Mouse (Mus musculus): ENCODE measurements around the gene Prss34. TPM values are rescaled to one million over a fixed set of nuclear protein-coding genes. Genes with fewer than 3 reads are reported as not detected.

The Prss34 gene
- polyA plus RNA-seq, 1 experiment from 2014 or later: not detected

DNA sequence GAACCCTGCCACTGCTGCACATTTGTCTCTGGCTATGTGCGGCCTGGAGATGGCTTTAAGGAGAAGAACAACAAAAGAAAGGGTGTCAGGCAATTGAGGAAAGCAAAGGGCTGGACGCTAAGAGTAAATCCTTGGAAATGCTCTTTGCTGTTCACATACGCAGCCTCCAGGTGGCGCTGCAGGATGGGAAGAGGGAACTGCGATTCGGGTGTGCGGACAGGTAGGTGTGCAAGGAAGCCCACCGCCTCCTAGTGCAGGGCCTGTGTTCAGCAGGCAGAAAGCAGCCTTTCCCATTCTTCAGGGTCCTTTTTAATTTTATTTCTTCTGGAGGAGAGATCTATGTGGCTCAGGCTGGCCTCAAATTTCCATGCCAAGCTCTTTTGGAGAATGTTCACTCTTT lies 35.7 kb downstream of the Prss34 start:
- no peak overlapping the region for H3K9ac ChIP-seq (ENCODE audit: low read depth, low read length)

DNA sequence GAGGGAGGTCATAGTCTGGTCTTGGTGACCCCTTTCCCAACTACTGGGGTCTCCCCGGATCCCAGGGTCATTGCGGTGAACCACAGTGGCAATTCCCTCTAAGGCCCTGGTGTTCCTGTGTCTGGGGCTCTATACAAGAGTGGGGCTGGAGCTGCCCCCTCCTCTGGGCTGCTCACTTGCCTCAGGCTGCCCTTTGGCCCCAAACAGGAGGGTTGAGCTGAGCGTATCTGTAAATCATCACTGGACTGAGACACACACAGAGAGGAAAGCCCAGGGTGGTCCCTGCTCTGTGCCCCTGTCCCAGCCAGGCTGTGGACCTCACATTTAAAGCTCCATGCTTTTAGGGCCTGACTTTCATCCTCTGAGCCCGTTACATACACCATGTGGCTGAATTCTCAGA lies 40.0 kb downstream of the Prss34 start:
- no peak for ATAC-seq (ENCODE audit: low FRiP score)
- H3K9ac ChIP-seq (ENCODE audit: low read depth, low read length): no peak overlapping the region
- H3K4me1 ChIP-seq (replicated peaks; ENCODE audit: control insufficient read depth, insufficient read depth, low read length): no peaks in the 10 kb centered on the region
- WGBS: 80% methylated on average over 4 of the region's 4 CpGs
- no peak overlapping the region for H3K4me2 ChIP-seq (replicated peaks; ENCODE audit: low read depth, low read length)
- no peak overlapping the region for H3K27ac ChIP-seq (ENCODE audit: low read depth, low read length)
- no peaks in the 10 kb centered on the region for H3K36me3 ChIP-seq (ENCODE audit: control insufficient read depth, insufficient read depth, low read length)
- no peaks in the 10 kb centered on the region for H3K9me3 ChIP-seq (ENCODE audit: control insufficient read depth, low read length)
- no peaks in the 10 kb centered on the region for H3K27me3 ChIP-seq (ENCODE audit: control insufficient read depth, insufficient read depth, low read length)
- DNase-seq (ENCODE audit: low spot score): no peak
- no peak overlapping the region for H3K4me3 ChIP-seq (ENCODE audit: low read depth, low read length)

More for the DNA sequence above, 35.7 kb downstream of the Prss34 start:
- 3% methylated on average over 8 of the region's 8 CpGs for WGBS
- no peak overlapping the region for H3K4me2 ChIP-seq (replicated peaks; ENCODE audit: low read depth, low read length)
- H3K4me3 ChIP-seq (ENCODE audit: low read depth, low read length): no peak overlapping the region
- ATAC-seq (ENCODE audit: low FRiP score) (no peak), DNase-seq (ENCODE audit: low spot score) (peak; percentile 89)
- no peaks in the 10 kb centered on the region for H3K36me3 ChIP-seq (ENCODE audit: control insufficient read depth, insufficient read depth, low read length)
- no peaks in the 10 kb centered on the region for H3K9me3 ChIP-seq (ENCODE audit: control insufficient read depth, low read length)
- no peaks in the 10 kb centered on the region for H3K27me3 ChIP-seq (ENCODE audit: control insufficient read depth, insufficient read depth, low read length)
- no peaks in the 10 kb centered on the region for H3K4me1 ChIP-seq (replicated peaks; ENCODE audit: control insufficient read depth, insufficient read depth, low read length)
- H3K27ac ChIP-seq (ENCODE audit: low read depth, low read length): no peak overlapping the region

DNA sequence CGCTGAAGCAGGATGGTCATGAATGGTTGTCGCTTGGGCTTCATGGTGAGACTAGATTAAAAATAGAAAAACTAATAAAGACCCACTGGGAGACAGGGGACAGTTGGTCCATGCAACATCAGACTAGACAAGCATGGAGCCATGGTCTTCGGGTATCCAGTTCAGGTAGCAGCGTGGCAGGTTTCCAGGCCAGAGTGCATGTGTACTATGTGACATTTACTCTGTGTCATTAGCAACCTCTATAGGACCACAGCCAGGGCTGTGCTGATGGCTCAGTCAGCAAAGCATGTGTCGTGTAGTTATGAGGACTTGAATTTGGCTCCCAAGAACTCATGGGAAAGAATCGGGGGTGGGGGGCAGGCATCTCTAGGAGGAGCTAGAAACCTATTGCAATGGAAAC lies 41.8 kb downstream of the Prss34 start:
- H3K9ac ChIP-seq (ENCODE audit: low read depth, low read length): no peak overlapping the region
- H3K27me3 ChIP-seq (ENCODE audit: control insufficient read depth, insufficient read depth, low read length): no peaks in the 10 kb centered on the region
- no peak overlapping the region for H3K27ac ChIP-seq (ENCODE audit: low read depth, low read length)
- 85% methylated on average over 6 of the region's 6 CpGs for WGBS
- no peak overlapping the region for H3K4me3 ChIP-seq (ENCODE audit: low read depth, low read length)
- no peak overlapping the region for H3K4me2 ChIP-seq (replicated peaks; ENCODE audit: low read depth, low read length)
- no peaks in the 10 kb centered on the region for H3K4me1 ChIP-seq (replicated peaks; ENCODE audit: control insufficient read depth, insufficient read depth, low read length)
- H3K36me3 ChIP-seq (ENCODE audit: control insufficient read depth, insufficient read depth, low read length): no peaks in the 10 kb centered on the region
- DNase-seq (ENCODE audit: low spot score) (no peak), ATAC-seq (ENCODE audit: low FRiP score) (no peak)
- H3K9me3 ChIP-seq (ENCODE audit: control insufficient read depth, low read length): no peaks in the 10 kb centered on the region

DNA sequence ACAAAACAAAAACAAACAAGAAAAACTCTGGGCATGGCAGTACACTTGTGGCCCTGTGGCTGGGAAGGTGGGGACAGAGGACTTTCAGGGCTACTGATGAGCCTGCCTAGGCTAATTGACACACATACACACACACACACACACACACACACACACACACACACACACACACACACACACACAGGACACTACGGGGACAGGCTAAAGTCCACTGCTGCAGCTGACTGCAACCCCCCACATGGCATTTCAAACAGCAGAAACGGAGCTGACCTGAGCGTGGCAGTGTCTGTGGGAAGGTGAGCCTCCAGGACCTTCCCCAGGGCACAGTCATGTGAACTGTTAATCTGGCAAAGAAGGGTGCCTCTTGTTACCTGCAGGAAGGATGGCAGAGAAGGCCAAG lies 43.3 kb downstream of the Prss34 start:
- WGBS: 54% methylated on average over 3 of the region's 3 CpGs
- Histone ChIP-seq H3K4me2 (replicated peaks; ENCODE audit: low read depth, low read length) (no peak overlapping the region), H3K27ac (ENCODE audit: low read depth, low read length) (no peak overlapping the region), H3K9me3 (ENCODE audit: control insufficient read depth, low read length) (no peaks in the 10 kb centered on the region), H3K9ac (ENCODE audit: low read depth, low read length) (no peak overlapping the region), H3K4me3 (ENCODE audit: low read depth, low read length) (no peak overlapping the region), H3K36me3 (ENCODE audit: control insufficient read depth, insufficient read depth, low read length) (no peaks in the 10 kb centered on the region), H3K27me3 (ENCODE audit: control insufficient read depth, insufficient read depth, low read length) (no peaks in the 10 kb centered on the region), H3K4me1 (replicated peaks; ENCODE audit: control insufficient read depth, insufficient read depth, low read length) (no peaks in the 10 kb centered on the region)
- ATAC-seq (ENCODE audit: low FRiP score) (no peak), DNase-seq (ENCODE audit: low spot score) (no peak)

DNA sequence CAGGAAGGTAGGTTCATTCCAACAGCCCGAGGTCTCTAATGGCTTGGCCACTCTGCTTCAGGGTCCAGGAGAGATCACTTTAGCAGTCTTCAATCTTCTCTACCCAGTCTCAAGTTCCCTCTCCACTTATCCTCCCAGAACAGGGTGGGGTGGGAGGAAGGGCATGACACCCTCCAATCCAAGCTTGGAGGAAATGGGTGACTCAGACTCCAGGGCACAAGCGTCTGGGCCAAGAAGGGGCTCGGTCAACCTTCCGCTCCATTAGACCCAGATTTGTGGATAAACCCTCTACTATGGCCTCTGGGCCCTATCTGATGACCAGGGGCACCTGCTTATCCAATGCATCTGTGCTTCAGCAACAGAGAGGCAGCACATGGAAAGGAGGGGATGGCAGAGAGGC lies 47.3 kb downstream of the Prss34 start, which contains the start of gene Tpsab1:
Gene Tpsab1, minus strand, starts transcription at position 101 of the 400 bp plus-strand sequence.
- no peaks in the 10 kb centered on the region for H3K4me1 ChIP-seq (replicated peaks; ENCODE audit: control insufficient read depth, insufficient read depth, low read length)
- no peaks in the 10 kb centered on the region for H3K36me3 ChIP-seq (ENCODE audit: control insufficient read depth, insufficient read depth, low read length)
- no peaks in the 10 kb centered on the region for H3K9me3 ChIP-seq (ENCODE audit: control insufficient read depth, low read length)
- ATAC-seq (ENCODE audit: low FRiP score) (no peak), DNase-seq (ENCODE audit: low spot score) (no peak)
- no peak within 1 kb of the TSS for H3K27ac ChIP-seq (ENCODE audit: low read depth, low read length)
- no peak within 1 kb of the TSS for H3K4me3 ChIP-seq (ENCODE audit: low read depth, low read length)
- no peak within 1 kb of the TSS for H3K9ac ChIP-seq (ENCODE audit: low read depth, low read length)
- WGBS: 94% methylated on average over 4 of the region's 4 CpGs
- no peak within 1 kb of the TSS for H3K4me2 ChIP-seq (replicated peaks; ENCODE audit: low read depth, low read length)
- no peaks in the 10 kb centered on the region for H3K27me3 ChIP-seq (ENCODE audit: control insufficient read depth, insufficient read depth, low read length)

Other genes starting within 250 kb of the Prss34 start
- gene Tmem204, start 214.8 kb upstream of the Prss34 start, polyA plus RNA-seq (2014; fragmentation: Nextera tagmentation; extraction: Ambion mirVana): 9.3 and 10.7 TPM in 2 replicates
- gene Telo2, start 182.4 kb upstream of the Prss34 start, polyA plus RNA-seq (2014; fragmentation: Nextera tagmentation; extraction: Ambion mirVana): 23.5 and 28.8 TPM in 2 replicates
- gene Ptx4, start 177.6 kb upstream of the Prss34 start, polyA plus RNA-seq (2014; fragmentation: Nextera tagmentation; extraction: Ambion mirVana): not detected in 2 replicates
- gene Clcn7, start 165.0 kb upstream of the Prss34 start, polyA plus RNA-seq (2014; fragmentation: Nextera tagmentation; extraction: Ambion mirVana): 16.6 and 18.7 TPM in 2 replicates
- gene Ccdc154, start 135.9 kb upstream of the Prss34 start, polyA plus RNA-seq (2014; fragmentation: Nextera tagmentation; extraction: Ambion mirVana): not detected in 2 replicates
- gene Gm38655, start 122.9 kb upstream of the Prss34 start, polyA plus RNA-seq (2014; fragmentation: Nextera tagmentation; extraction: Ambion mirVana): not detected in 2 replicates
- 35.2 and 36.4 TPM in 2 replicates for gene BC003965, start 113.8 kb upstream of the Prss34 start, polyA plus RNA-seq (2014; fragmentation: Nextera tagmentation; extraction: Ambion mirVana)
- 4.3 and 4.5 TPM in 2 replicates for gene Unkl, start 110.0 kb upstream of the Prss34 start, polyA plus RNA-seq (2014; fragmentation: Nextera tagmentation; extraction: Ambion mirVana)
- 51.5 and 57.2 TPM in 2 replicates for gene Gnptg, start 58.3 kb upstream of the Prss34 start, polyA plus RNA-seq (2014; fragmentation: Nextera tagmentation; extraction: Ambion mirVana)
- 60.3 and 64.9 TPM in 2 replicates for gene Tsr3, start 58.2 kb upstream of the Prss34 start, polyA plus RNA-seq (2014; fragmentation: Nextera tagmentation; extraction: Ambion mirVana)
- 2.0 and 4.4 TPM in 2 replicates for gene Baiap3, start 42.0 kb upstream of the Prss34 start, polyA plus RNA-seq (2014; fragmentation: Nextera tagmentation; extraction: Ambion mirVana)
- 781 and 835 TPM in 2 replicates for gene Ube2i, start 23.8 kb upstream of the Prss34 start, polyA plus RNA-seq (2014; fragmentation: Nextera tagmentation; extraction: Ambion mirVana)
- not detected in 2 replicates for gene Prss28, start 10.3 kb downstream of the Prss34 start, polyA plus RNA-seq (2014; fragmentation: Nextera tagmentation; extraction: Ambion mirVana)
- gene Prss29, start 20.3 kb downstream of the Prss34 start, polyA plus RNA-seq (2014; fragmentation: Nextera tagmentation; extraction: Ambion mirVana): not detected in 2 replicates
- gene Tpsab1, start 47.2 kb downstream of the Prss34 start, polyA plus RNA-seq (2014; fragmentation: Nextera tagmentation; extraction: Ambion mirVana): not detected in 2 replicates
- not detected in 2 replicates for gene Tpsb2, start 67.9 kb downstream of the Prss34 start, polyA plus RNA-seq (2014; fragmentation: Nextera tagmentation; extraction: Ambion mirVana)
- 0.69 TPM in 1 of 2 replicates, not detected in the other for gene Tpsg1, start 70.9 kb downstream of the Prss34 start, polyA plus RNA-seq (2014; fragmentation: Nextera tagmentation; extraction: Ambion mirVana)
- gene Cacna1h, start 135.4 kb downstream of the Prss34 start, polyA plus RNA-seq (2014; fragmentation: Nextera tagmentation; extraction: Ambion mirVana): 5.9 and 6.5 TPM in 2 replicates
- 1.3 and 1.8 TPM in 2 replicates for gene Tekt4, start 156.2 kb downstream of the Prss34 start, polyA plus RNA-seq (2014; fragmentation: Nextera tagmentation; extraction: Ambion mirVana)
- 0.07 and 0.12 TPM in 2 replicates for gene Sstr5, start 198.9 kb downstream of the Prss34 start, polyA plus RNA-seq (2014; fragmentation: Nextera tagmentation; extraction: Ambion mirVana)

Data from hindbrain, embryonic 11.5 days (tissue).